Mouse (Mus musculus): Measurements from ENCODE around the gene 4921504E06Rik.

GRCm38 (mm10) chr2:19431614-19432323 is 121.9 kb downstream of the 4921504E06Rik start:
- no peak for TF ChIP-seq CTCF (IDR thresholded peaks at IDR 0.05; ENCODE audit: low read depth, low read length)
- TF ChIP-seq POLR2A (IDR thresholded peaks at IDR 0.05; ENCODE audit: borderline replicate concordance, low read depth, low read length): no peak
